Mouse (Mus musculus) urinary bladder, adult 18-20 months (tissue): ENCODE results near the gene Foxp1.

ENCODE experiments used
- DNase-seq, 2 experiments: peaks; one replicate each; pipeline ENCODE4 v3.0.0; 2022; ENCODE audit warnings: low spot score in 2 of 2, mixed read lengths in 2 of 2

Gene Foxp1

GRCm38 (mm10) chr6:99439878-99440361 lies 82.6 kb downstream of the Foxp1 start:
- DNase-seq: peak in 1 of 2 experiments; percentile 25

GRCm38 (mm10) chr6:99439214-99439877 lies 83.2 kb downstream of the Foxp1 start:
- DNase-seq: no peak

- no peak for DNase-seq
Measured at GRCm38 (mm10) chr6:99436371-99436770, 86.2 kb downstream of the Foxp1 start.

GRCm38 (mm10) chr6:99435140-99435539 lies 87.4 kb downstream of the Foxp1 start:
- DNase-seq: no peak

- DNase-seq: no peak
Measured at GRCm38 (mm10) chr6:99433006-99433405, 89.5 kb downstream of the Foxp1 start.

- no peak for DNase-seq
Measured at GRCm38 (mm10) chr6:99431941-99432340, 90.6 kb downstream of the Foxp1 start.

GRCm38 (mm10) chr6:99430560-99430959 lies 92.0 kb downstream of the Foxp1 start:
- no peak for DNase-seq

- no peak for DNase-seq
Measured at GRCm38 (mm10) chr6:99429378-99430131, 93.0 kb downstream of the Foxp1 start.

- DNase-seq: no peak
Measured at GRCm38 (mm10) chr6:99428961-99429360, 93.6 kb downstream of the Foxp1 start.

- DNase-seq: no peak
Measured at GRCm38 (mm10) chr6:99427301-99427700, 95.2 kb downstream of the Foxp1 start.

GRCm38 (mm10) chr6:99425044-99425443 lies 97.5 kb downstream of the Foxp1 start:
- DNase-seq: no peak

GRCm38 (mm10) chr6:99420666-99421065 lies 101.9 kb downstream of the Foxp1 start:
- no peak for DNase-seq

- no peak for DNase-seq
Measured at GRCm38 (mm10) chr6:99412598-99412997, 109.9 kb downstream of the Foxp1 start.

- DNase-seq: no peak
Measured at GRCm38 (mm10) chr6:99409602-99410001, 112.9 kb downstream of the Foxp1 start.

GRCm38 (mm10) chr6:99408880-99409279 lies 113.6 kb downstream of the Foxp1 start:
- no peak for DNase-seq

GRCm38 (mm10) chr6:99403755-99404390 lies 118.6 kb downstream of the Foxp1 start:
- no peak for DNase-seq

- no peak for DNase-seq
Measured at GRCm38 (mm10) chr6:99402941-99403340, 119.6 kb downstream of the Foxp1 start.

GRCm38 (mm10) chr6:99402370-99402769 lies 120.2 kb downstream of the Foxp1 start:
- DNase-seq: no peak

GRCm38 (mm10) chr6:99401801-99402200 lies 120.7 kb downstream of the Foxp1 start:
- DNase-seq: no peak

GRCm38 (mm10) chr6:99401211-99401610 lies 121.3 kb downstream of the Foxp1 start:
- no peak for DNase-seq

- no peak for DNase-seq
Measured at GRCm38 (mm10) chr6:99395745-99396144, 126.8 kb downstream of the Foxp1 start.

GRCm38 (mm10) chr6:99394801-99395200 lies 127.7 kb downstream of the Foxp1 start:
- DNase-seq: no peak

- peak in 1 of 2 experiments; percentile 36 for DNase-seq
Measured at GRCm38 (mm10) chr6:99392484-99392883, 130.0 kb downstream of the Foxp1 start.
